Mouse (Mus musculus) embryonic facial prominence, embryonic 10.5 days (tissue): ENCODE measurements at regions not wholly inside any gene's neighbourhood (a gene's known extent, or its start where the extent isn't known, plus 50 kb on each side); places are given as distances from the start of the nearest gene placed in this dataset.

ENCODE experiments used
- DNase-seq: peaks from one replicate; pipeline ENCODE4 v3.0.0-alpha.2; 2017; ENCODE audit warnings: low spot score
- H3K27ac ChIP-seq: fragments of 300-500 bp; sonication (generic); replicated peaks from 2 replicates; pipeline ENCODE4 v1.5.1; 2016; ENCODE audit warnings: mild to moderate bottlenecking
- H3K27me3 ChIP-seq: fragments of 300-500 bp; sonication (generic); replicated peaks from 2 replicates; pipeline ENCODE4 v1.6.1; 2016; ENCODE audit warnings: low read depth, mild to moderate bottlenecking; ENCODE audit not compliant: poor library complexity, severe bottlenecking
- H3K36me3 ChIP-seq: fragments of 300-500 bp; sonication (generic); replicated peaks from 2 replicates; pipeline ENCODE4 v1.6.1; 2016; ENCODE audit warnings: mild to moderate bottlenecking, moderate library complexity
- H3K4me1 ChIP-seq: fragments of 300-500 bp; sonication (generic); 2 replicates; pipeline ENCODE4 v1.6.1; 2016
- H3K4me3 ChIP-seq: fragments of 300-500 bp; sonication (generic); 2 replicates; pipeline ENCODE4 v1.5.1; 2016; ENCODE audit warnings: mild to moderate bottlenecking, moderate library complexity
- H3K9me3 ChIP-seq: fragments of 300-500 bp; sonication (generic); 2 replicates; pipeline ENCODE4 v1.6.1; 2016; ENCODE audit warnings: mild to moderate bottlenecking
- WGBS: fragments of 180-500 bp; shearing (Covaris S2); methylation state at CpG from one replicate; pipeline ENCODE4 v1.1.7; 2016; 5-methylcytosine and 5-hydroxymethylcytosine counted together

DNA sequence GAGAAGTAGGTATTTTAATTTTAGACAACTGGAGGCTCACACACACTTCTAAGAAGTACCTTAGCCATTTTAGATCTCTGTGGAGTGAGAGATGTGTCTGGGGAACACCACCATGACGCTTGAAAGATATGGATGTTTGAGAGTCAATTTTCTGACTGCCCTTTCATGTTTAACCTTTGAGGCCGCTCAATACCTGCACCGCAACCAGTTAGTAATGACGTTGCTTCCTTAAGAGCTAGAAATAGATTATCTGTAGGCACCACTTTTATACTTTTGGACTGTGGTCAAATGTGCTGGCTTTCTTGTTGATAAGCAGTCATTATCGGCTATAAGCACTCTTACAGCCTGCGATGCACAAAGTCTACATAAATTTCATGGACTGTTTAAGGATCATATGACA lies 78.3 kb upstream of the Bmp2k start:
- Histone ChIP-seq H3K27ac (no peak overlapping the region), H3K4me3 (no peak overlapping the region), H3K27me3 (no peaks in the 10 kb centered on the region), H3K4me1 (peaks cover 16% of the 10 kb centered on the region), H3K36me3 (no peaks in the 10 kb centered on the region), H3K9me3 (no peaks in the 10 kb centered on the region)
- WGBS = 89% methylated on average over 6 of the region's 6 CpGs
- no peak for DNase-seq

DNA sequence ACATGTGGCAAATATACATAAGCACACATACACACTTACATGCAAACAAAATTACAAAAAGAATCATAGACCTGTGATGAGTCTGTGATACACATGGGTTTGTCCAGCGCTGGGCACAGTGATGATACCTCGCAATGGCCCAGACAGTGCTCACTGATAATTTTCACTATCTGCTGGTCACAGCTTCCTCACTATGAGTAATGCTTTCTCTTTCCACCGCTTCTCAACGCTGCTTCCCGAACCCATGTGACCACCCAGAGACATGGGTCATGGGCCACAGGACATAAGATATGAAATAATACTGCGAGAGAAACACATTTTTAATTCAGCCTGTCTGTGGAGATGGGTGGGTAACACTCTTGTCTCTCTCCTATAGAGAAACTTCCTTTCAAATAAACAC lies 76.5 kb upstream of the Bmp2k start:
- Histone ChIP-seq H3K4me1 (peaks cover 18% of the 10 kb centered on the region), H3K27me3 (no peaks in the 10 kb centered on the region), H3K27ac (no peak overlapping the region; the same call in 1 of the 2 replicates), H3K9me3 (no peaks in the 10 kb centered on the region), H3K36me3 (no peaks in the 10 kb centered on the region), H3K4me3 (no peak overlapping the region)
- DNase-seq = no peak
- WGBS = 90% methylated on average over 6 of the region's 6 CpGs

DNA sequence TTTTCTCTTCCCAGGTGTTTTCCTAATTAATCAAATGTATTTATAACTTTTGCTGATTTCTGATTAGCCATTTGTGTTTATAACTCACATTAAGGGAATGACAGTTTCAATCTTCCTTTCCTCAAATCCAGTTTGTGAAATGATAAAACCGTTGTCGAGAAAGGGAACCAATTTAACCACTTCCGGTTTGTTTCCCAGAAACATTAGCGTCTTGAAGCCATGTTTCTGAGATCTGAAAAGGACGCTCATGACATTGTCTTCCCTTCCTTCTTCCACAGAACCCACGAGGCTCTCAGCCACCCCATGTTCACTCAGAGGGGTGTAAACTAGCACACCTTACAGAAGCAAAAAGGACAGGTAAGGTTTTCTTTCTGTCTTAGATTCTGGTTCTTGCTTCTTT lies 76.0 kb upstream of the Bmp2k start:
- H3K27me3 ChIP-seq = no peaks in the 10 kb centered on the region
- H3K4me3 ChIP-seq = no peak overlapping the region
- peaks cover 20% of the 10 kb centered on the region for H3K4me1 ChIP-seq
- no peak for DNase-seq
- peak overlapping the region; percentile 21; the same call in 1 of the 2 replicates for H3K27ac ChIP-seq
- H3K36me3 ChIP-seq = no peaks in the 10 kb centered on the region
- H3K9me3 ChIP-seq = no peaks in the 10 kb centered on the region
- 89% methylated on average over 6 of the region's 6 CpGs for WGBS

DNA sequence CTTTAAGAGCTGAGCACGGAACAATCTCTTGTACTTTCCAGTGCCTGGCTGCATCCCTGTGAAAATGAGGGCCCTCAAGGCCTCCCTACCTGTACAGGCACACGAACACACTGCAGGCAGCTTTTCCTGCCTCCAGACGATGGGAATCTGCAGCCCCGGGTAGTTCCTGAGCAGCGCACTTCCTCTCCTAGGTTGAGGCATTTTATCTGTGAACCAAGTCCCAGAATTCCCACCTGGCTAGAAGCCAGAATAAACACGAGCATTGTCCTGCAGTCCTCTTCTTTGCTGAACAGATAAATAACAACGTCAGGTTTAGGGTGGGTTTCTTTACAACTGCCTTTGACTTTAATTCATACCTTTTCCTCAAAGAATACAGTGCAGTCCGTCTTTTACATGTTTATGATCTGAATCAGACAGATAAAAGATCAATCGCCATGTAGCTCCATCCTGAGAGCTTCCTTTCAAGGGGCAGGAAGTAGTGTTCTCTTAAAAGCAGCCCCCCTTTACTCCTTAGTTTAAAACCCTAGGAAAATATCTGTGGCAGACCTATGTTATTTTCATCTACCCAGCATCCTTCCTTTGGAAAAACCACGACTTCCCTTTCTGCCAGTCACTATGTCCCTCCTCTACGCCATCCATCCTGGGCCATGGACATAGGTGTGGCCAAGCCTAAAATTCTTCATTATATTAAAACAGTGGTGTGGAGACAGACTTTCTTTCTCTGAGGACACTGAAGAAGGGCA lies 75.3 kb upstream of the Bmp2k start:
- Histone ChIP-seq H3K27ac (peak overlapping the region; percentile 35), H3K4me3 (no peak overlapping the region), H3K4me1 (peaks cover 20% of the 10 kb centered on the region), H3K36me3 (no peaks in the 10 kb centered on the region), H3K27me3 (no peaks in the 10 kb centered on the region), H3K9me3 (no peaks in the 10 kb centered on the region)
- no peak for DNase-seq
- WGBS = 69% methylated on average over 11 of the region's 11 CpGs

DNA sequence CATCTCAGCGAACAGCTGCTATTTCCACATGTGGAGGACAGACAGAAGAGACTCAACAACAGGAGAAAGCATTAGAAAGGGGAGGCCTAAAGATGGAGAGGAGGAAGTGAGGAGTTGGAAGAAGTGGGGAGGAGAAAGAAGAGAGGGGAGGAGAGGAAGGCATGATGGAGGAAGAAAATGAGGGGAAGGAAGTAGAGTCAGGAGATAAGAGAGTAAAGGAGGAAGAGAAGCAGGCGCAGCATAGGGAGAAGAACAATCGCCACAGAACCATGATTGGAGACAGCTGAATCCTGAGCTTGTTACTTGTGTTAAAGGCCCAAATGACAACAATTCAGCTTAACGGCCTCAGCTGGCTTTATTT lies 74.8 kb upstream of the Bmp2k start:
- H3K4me3 ChIP-seq = no peak overlapping the region
- H3K4me1 ChIP-seq = peaks cover 14% of the 10 kb centered on the region
- no peaks in the 10 kb centered on the region for H3K27me3 ChIP-seq
- WGBS = 68% methylated on average over 4 of the region's 4 CpGs
- H3K9me3 ChIP-seq = no peaks in the 10 kb centered on the region
- no peaks in the 10 kb centered on the region for H3K36me3 ChIP-seq
- peak overlapping the region; percentile 35; the same call in 1 of the 2 replicates for H3K27ac ChIP-seq
- no peak for DNase-seq

DNA sequence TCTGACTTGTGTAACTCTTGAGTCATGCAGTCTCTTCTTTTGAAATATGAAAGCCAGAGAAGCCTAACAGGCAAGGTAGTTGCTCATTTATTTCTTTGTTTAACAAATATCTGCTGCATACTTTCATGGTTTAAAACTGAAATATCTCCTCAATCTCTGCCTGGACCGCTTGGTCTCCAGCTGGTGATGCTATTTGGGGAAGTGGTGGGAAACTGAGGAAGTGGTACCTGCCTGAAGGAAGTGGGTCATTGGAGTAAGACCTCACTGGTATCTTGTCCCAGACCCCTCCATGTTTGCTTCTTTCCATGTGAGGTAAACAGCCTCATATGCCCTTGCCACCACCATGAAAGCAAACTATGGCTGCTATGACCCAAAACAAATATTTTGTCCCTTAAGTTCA lies 74.0 kb upstream of the Bmp2k start:
- Histone ChIP-seq H3K4me3 (no peak overlapping the region), H3K27ac (no peak overlapping the region), H3K4me1 (peaks cover 10% of the 10 kb centered on the region), H3K27me3 (no peaks in the 10 kb centered on the region), H3K9me3 (no peaks in the 10 kb centered on the region), H3K36me3 (no peaks in the 10 kb centered on the region)
- DNase-seq = no peak
- 87% methylated on average over 1 of the region's 1 CpGs for WGBS

DNA sequence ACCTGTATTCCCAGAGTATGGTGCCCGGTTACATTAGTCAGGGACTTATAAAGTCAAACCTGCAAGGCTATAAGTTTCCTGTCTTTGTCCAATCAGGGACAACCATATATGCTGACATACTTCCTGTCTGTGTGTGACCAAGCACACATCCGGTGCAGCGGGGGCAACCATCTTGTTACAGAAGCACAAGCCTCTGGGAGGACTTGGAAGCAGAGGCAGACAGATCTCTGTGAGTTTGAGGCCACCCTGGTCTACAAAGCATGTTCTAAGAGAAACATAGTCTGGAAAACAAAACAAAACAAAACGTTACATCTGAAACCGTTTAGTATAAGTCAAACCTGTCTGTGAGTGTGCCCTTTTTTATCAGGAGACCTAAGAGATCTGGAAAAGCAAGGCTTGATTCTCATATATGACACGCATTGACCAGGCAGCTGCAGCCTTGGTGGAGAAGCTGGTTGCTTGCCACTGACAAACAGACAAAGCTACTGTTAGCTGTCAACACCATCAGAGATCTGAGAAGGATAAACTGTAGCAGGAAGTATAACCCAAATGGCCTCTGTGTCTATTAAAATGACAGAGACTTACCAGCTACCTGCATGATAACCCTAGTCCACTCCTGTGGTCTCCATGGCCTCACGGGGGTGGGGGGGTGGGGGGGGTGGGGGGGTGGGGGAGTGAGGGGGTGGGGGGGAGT lies 72.6 kb upstream of the Bmp2k start:
- Histone ChIP-seq H3K27me3 (no peaks in the 10 kb centered on the region), H3K36me3 (no peaks in the 10 kb centered on the region), H3K4me1 (peaks cover 10% of the 10 kb centered on the region), H3K4me3 (no peak overlapping the region), H3K27ac (no peak overlapping the region), H3K9me3 (no peaks in the 10 kb centered on the region)
- DNase-seq = no peak
- 86% methylated on average over 7 of the region's 7 CpGs for WGBS

DNA sequence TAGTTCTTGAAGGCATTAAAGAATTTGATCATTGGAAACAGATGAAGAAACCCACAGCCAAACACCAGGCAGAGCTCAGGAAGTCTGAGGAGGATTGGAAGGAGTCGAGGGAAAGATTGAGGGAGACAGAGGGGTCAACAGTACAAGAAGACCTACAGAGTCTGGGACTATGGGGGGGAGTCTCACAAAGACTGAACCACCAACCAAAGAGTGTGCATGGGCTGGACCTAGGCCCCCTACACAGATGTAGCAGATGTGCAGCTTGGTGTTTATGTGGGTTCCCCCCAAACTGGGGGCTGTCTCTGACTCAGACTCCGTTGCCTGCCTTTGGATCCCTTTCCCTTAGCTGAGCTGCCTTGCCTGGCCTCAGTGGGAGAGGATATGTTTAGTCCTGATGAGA lies 71.5 kb upstream of the Bmp2k start:
- no peaks in the 10 kb centered on the region for H3K27me3 ChIP-seq
- H3K36me3 ChIP-seq = no peaks in the 10 kb centered on the region
- H3K9me3 ChIP-seq = no peaks in the 10 kb centered on the region
- DNase-seq = peak; percentile 15
- H3K27ac ChIP-seq = no peak overlapping the region
- 57% methylated on average over 2 of the region's 2 CpGs for WGBS
- H3K4me1 ChIP-seq = peaks cover 10% of the 10 kb centered on the region
- H3K4me3 ChIP-seq = no peak overlapping the region

DNA sequence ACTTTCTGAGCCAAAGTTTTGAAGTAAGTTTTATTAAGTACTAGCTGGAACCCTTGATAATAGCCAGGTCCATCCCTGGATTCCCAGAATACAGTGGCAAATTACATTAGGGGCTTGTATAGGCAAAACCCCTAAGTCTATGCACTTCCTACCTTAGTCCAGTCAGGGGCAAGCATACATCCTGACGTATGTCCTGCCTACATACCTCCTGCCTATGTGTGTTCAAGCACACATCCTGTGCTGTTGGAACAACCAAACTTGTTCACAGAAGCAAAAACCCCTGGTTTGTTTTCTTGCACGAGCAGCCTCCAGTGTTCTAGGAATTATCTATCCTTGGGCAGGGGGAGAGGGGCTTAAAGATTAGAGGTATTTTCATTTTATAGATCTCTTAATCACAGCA lies 66.4 kb upstream of the Bmp2k start:
- WGBS = 63% methylated on average over 2 of the region's 2 CpGs
- no peak for DNase-seq
- H3K27ac ChIP-seq = no peak overlapping the region
- H3K36me3 ChIP-seq = no peaks in the 10 kb centered on the region
- no peaks in the 10 kb centered on the region for H3K27me3 ChIP-seq
- H3K9me3 ChIP-seq = no peaks in the 10 kb centered on the region
- H3K4me1 ChIP-seq = peaks cover 8% of the 10 kb centered on the region; the same call in 1 of the 2 replicates
- no peak overlapping the region for H3K4me3 ChIP-seq

DNA sequence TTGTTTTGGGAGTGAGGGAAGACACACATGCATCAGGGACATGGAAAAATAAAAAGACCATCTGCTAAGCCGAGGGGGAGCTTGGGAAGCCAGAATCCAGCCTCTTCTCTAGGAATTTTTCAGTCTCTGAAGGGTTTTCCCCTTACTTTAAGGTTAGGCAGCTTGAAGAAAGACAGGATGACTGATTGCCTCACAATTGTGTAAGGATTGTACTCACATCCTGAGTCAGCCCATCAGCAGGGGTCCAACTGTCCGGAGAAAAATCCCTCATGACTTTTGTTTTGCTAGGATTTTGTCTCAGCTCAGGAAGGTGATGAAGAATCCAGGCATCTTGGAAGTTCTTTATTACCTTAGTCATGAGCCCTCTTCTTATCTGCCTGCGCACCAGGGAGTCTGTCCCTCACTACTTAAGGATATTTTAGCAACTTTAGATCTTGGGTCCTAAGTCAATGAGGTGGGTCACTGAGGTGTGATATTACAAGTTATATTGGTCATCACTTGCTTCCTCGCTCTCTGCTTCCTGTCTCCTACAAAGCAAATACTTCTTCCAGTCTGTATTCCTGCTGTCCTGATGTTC lies 65.8 kb upstream of the Bmp2k start:
- H3K27me3 ChIP-seq = no peaks in the 10 kb centered on the region
- no peak for DNase-seq
- no peaks in the 10 kb centered on the region for H3K36me3 ChIP-seq
- no peak overlapping the region for H3K4me3 ChIP-seq
- H3K27ac ChIP-seq = no peak overlapping the region
- WGBS = 70% methylated on average over 4 of the region's 4 CpGs
- no peaks in the 10 kb centered on the region for H3K9me3 ChIP-seq
- 0 out of 2 replicates have a peak, but pooled peaks cover 6% of the 10 kb centered on the region for H3K4me1 ChIP-seq

DNA sequence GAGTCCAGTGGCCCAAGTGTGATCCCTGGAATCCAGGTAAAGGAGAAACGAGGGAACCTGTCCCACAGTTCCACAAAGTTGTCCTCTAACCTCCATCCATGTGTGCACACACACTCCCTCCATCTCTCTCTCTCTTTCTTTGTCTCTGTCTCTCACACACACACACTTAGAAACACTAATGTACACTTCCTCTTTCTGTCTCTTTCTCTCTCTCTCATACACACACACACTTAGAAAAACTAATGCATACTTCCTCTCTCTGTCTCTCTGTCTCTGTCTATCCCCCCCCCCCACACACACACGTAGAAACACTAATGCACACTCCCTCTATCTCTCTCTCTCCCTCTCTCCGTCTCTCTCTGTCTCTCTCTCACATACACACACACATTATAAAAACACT lies 61.2 kb upstream of the Bmp2k start:
- WGBS = 81% methylated on average over 3 of the region's 3 CpGs
- Histone ChIP-seq H3K27ac (no peak overlapping the region), H3K4me1 (peaks cover 15% of the 10 kb centered on the region), H3K27me3 (no peaks in the 10 kb centered on the region), H3K36me3 (no peaks in the 10 kb centered on the region), H3K4me3 (no peak overlapping the region), H3K9me3 (no peaks in the 10 kb centered on the region)
- no peak for DNase-seq

DNA sequence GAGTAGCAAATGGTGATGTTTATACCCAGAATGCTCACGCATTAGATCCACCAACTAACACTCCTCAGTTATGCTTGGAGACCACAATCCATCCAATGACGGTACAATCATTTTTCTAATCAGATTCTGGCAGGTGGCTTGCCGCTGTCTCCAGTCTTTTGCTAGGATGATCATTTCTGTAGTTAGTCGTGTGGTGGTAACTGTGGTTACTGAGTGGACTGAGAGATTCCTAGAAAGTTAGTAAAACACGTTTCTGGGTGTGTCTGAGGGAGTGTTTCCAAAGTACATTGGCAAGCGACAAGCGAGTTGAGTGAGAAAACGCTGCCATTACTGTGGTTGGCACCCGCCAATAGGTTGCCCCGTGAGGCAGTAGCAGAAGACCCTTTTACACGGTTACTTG lies 58.8 kb upstream of the Bmp2k start:
- peaks cover 8% of the 10 kb centered on the region for H3K4me1 ChIP-seq
- H3K4me3 ChIP-seq = no peak overlapping the region
- no peaks in the 10 kb centered on the region for H3K27me3 ChIP-seq
- WGBS = 88% methylated on average over 11 of the region's 11 CpGs
- no peaks in the 10 kb centered on the region for H3K36me3 ChIP-seq
- no peak overlapping the region for H3K27ac ChIP-seq
- no peak for DNase-seq
- no peaks in the 10 kb centered on the region for H3K9me3 ChIP-seq

DNA sequence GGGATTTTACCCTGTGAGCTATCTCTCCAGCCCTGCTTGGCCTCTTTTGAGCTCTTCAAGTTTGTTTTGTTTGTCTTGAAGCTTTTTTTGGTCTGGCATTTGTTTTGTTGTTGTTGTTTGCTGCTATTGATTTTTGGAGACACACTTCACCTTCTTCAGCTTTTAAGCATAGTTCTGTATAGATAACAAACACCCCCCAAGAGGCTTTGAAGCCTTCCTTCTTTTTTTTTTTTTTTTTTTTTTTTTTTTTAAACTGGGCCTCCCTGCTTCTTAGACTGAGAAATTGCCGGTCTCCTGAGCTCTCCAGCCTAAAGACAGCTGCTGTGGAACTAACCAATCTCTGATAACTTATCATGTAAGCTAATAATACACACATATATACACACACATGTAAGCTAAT lies 58.2 kb upstream of the Bmp2k start:
- Histone ChIP-seq H3K27me3 (no peaks in the 10 kb centered on the region), H3K9me3 (no peaks in the 10 kb centered on the region), H3K36me3 (no peaks in the 10 kb centered on the region), H3K4me3 (no peak overlapping the region), H3K27ac (no peak overlapping the region), H3K4me1 (peaks cover 8% of the 10 kb centered on the region)
- 45% methylated on average over 1 of the region's 1 CpGs for WGBS
- DNase-seq = no peak
